Mouse (Mus musculus) neural tube, embryonic 12.5 days (tissue): ENCODE measurements at regions not wholly inside any gene's neighbourhood (a gene's known extent, or its start where the extent isn't known, plus 50 kb on each side); places are given as distances from the start of the nearest gene placed in this dataset.

ENCODE experiments used
- ATAC-seq: fragments of 200-750 bp; cut with Nextera tagmentation; 2 replicates; pipeline ENCODE4 v1.8.0; 2017; ENCODE audit warnings: low read depth, mild to moderate bottlenecking, moderate TSS enrichment, moderate library complexity; ENCODE audit not compliant: low FRiP score
- H3K27ac ChIP-seq: fragments of 300-500 bp; sonication (generic); 2 replicates; pipeline ENCODE4 v1.5.1; 2016
- H3K27me3 ChIP-seq: fragments of 300-500 bp; sonication (generic); replicated peaks from 2 replicates; pipeline ENCODE4 v1.6.1; 2016; ENCODE audit warnings: mild to moderate bottlenecking
- H3K36me3 ChIP-seq: fragments of 300-500 bp; sonication (generic); 2 replicates; pipeline ENCODE4 v1.6.1; 2016; ENCODE audit warnings: mild to moderate bottlenecking
- H3K4me1 ChIP-seq: fragments of 300-500 bp; sonication (generic); 2 replicates; pipeline ENCODE4 v1.6.1; 2016
- H3K4me2 ChIP-seq: fragments of 300-500 bp; sonication (generic); replicated peaks from 2 replicates; pipeline ENCODE4 v1.6.1; 2016; ENCODE audit warnings: mild to moderate bottlenecking
- H3K4me3 ChIP-seq: fragments of 300-500 bp; sonication (generic); 2 replicates; pipeline ENCODE4 v1.5.1; 2016
- H3K9ac ChIP-seq: fragments of 300-500 bp; sonication (generic); 2 replicates; pipeline ENCODE4 v1.6.1; 2016; ENCODE audit warnings: mild to moderate bottlenecking
- H3K9me3 ChIP-seq: fragments of 300-500 bp; sonication (generic); 2 replicates; pipeline ENCODE4 v1.6.1; 2016; ENCODE audit warnings: mild to moderate bottlenecking
- WGBS: fragments of 180-500 bp; shearing (Covaris S2); methylation state at CpG from one replicate; pipeline ENCODE4 v1.1.7; 2016; 5-methylcytosine and 5-hydroxymethylcytosine counted together

GRCm38 (mm10) chr10:11841494-11841893 lies 498.3 kb downstream of the Epm2a start:
- Histone ChIP-seq H3K9ac (no peak overlapping the region), H3K9me3 (no peaks in the 10 kb centered on the region), H3K36me3 (no peaks in the 10 kb centered on the region), H3K27ac (no peak overlapping the region), H3K4me2 (no peak overlapping the region), H3K4me1 (no peaks in the 10 kb centered on the region), H3K4me3 (no peak overlapping the region), H3K27me3 (no peaks in the 10 kb centered on the region)
- 86% methylated on average over 7 of the region's 7 CpGs for WGBS
- no peak for ATAC-seq

GRCm38 (mm10) chr10:11846141-11846540 lies 502.9 kb downstream of the Epm2a start:
- no peak overlapping the region for H3K4me2 ChIP-seq
- no peaks in the 10 kb centered on the region for H3K27me3 ChIP-seq
- no peaks in the 10 kb centered on the region for H3K4me1 ChIP-seq
- H3K27ac ChIP-seq = no peak overlapping the region
- ATAC-seq = no peak
- H3K36me3 ChIP-seq = no peaks in the 10 kb centered on the region
- WGBS = 37% methylated on average over 1 of the region's 1 CpGs
- no peak overlapping the region for H3K9ac ChIP-seq
- no peak overlapping the region for H3K4me3 ChIP-seq
- H3K9me3 ChIP-seq = no peaks in the 10 kb centered on the region

GRCm38 (mm10) chr10:11875145-11876131 lies 532.2 kb downstream of the Epm2a start:
- 48% methylated on average over 5 of the region's 5 CpGs for WGBS
- Histone ChIP-seq H3K36me3 (no peaks in the 10 kb centered on the region), H3K9ac (no peak overlapping the region), H3K4me1 (no peaks in the 10 kb centered on the region), H3K27ac (no peak overlapping the region), H3K27me3 (no peaks in the 10 kb centered on the region), H3K4me2 (no peak overlapping the region), H3K4me3 (no peak overlapping the region), H3K9me3 (no peaks in the 10 kb centered on the region)
- ATAC-seq = peak; percentile 69

- H3K27ac ChIP-seq = no peak overlapping the region
- H3K9ac ChIP-seq = no peak overlapping the region
- no peak overlapping the region for H3K4me3 ChIP-seq
- no peaks in the 10 kb centered on the region for H3K27me3 ChIP-seq
- H3K4me1 ChIP-seq = no peaks in the 10 kb centered on the region
- H3K4me2 ChIP-seq = no peak overlapping the region
- ATAC-seq = no peak
- H3K9me3 ChIP-seq = no peaks in the 10 kb centered on the region
- 96% methylated on average over 4 of the region's 4 CpGs for WGBS
- no peaks in the 10 kb centered on the region for H3K36me3 ChIP-seq
These were observed 543.0 kb downstream of the Epm2a start for GRCm38 (mm10) chr10:11886237-11886636.

- no peak overlapping the region for H3K9ac ChIP-seq
- H3K4me3 ChIP-seq = no peak overlapping the region
- H3K27ac ChIP-seq = no peak overlapping the region
- 86% methylated on average over 2 of the region's 2 CpGs for WGBS
- no peak for ATAC-seq
- no peaks in the 10 kb centered on the region for H3K9me3 ChIP-seq
- H3K36me3 ChIP-seq = no peaks in the 10 kb centered on the region
- no peak overlapping the region for H3K4me2 ChIP-seq
- no peaks in the 10 kb centered on the region for H3K27me3 ChIP-seq
- no peaks in the 10 kb centered on the region for H3K4me1 ChIP-seq
These were observed 545.7 kb downstream of the Epm2a start for GRCm38 (mm10) chr10:11888953-11889352.

GRCm38 (mm10) chr10:11922132-11922531 lies 578.9 kb downstream of the Epm2a start:
- ATAC-seq = no peak
- Histone ChIP-seq H3K9me3 (no peaks in the 10 kb centered on the region), H3K4me3 (no peak overlapping the region), H3K4me2 (no peak overlapping the region), H3K27me3 (no peaks in the 10 kb centered on the region), H3K36me3 (no peaks in the 10 kb centered on the region), H3K9ac (no peak overlapping the region), H3K27ac (no peak overlapping the region), H3K4me1 (no peaks in the 10 kb centered on the region)
- WGBS = 94% methylated on average over 3 of the region's 3 CpGs

- H3K9ac ChIP-seq = no peak overlapping the region
- H3K4me2 ChIP-seq = no peak overlapping the region
- WGBS = 84% methylated on average over 2 of the region's 2 CpGs
- no peaks in the 10 kb centered on the region for H3K4me1 ChIP-seq
- no peaks in the 10 kb centered on the region for H3K27me3 ChIP-seq
- no peaks in the 10 kb centered on the region for H3K36me3 ChIP-seq
- no peak overlapping the region for H3K4me3 ChIP-seq
- H3K9me3 ChIP-seq = no peaks in the 10 kb centered on the region
- no peak overlapping the region for H3K27ac ChIP-seq
- ATAC-seq = no peak
These were observed 595.0 kb downstream of the Epm2a start for GRCm38 (mm10) chr10:11938164-11938563.

GRCm38 (mm10) chr10:11942772-11943171 lies 599.6 kb downstream of the Epm2a start:
- no peaks in the 10 kb centered on the region for H3K4me1 ChIP-seq
- no peaks in the 10 kb centered on the region for H3K36me3 ChIP-seq
- H3K4me2 ChIP-seq = no peak overlapping the region
- ATAC-seq = no peak
- 87% methylated on average over 2 of the region's 2 CpGs for WGBS
- no peaks in the 10 kb centered on the region for H3K9me3 ChIP-seq
- no peaks in the 10 kb centered on the region for H3K27me3 ChIP-seq
- H3K4me3 ChIP-seq = no peak overlapping the region
- no peak overlapping the region for H3K27ac ChIP-seq
- no peak overlapping the region for H3K9ac ChIP-seq

- peak; percentile 72; the same call in 1 of the 2 replicates for ATAC-seq
- Histone ChIP-seq H3K9ac (no peak overlapping the region), H3K36me3 (no peaks in the 10 kb centered on the region), H3K4me1 (no peaks in the 10 kb centered on the region), H3K9me3 (no peaks in the 10 kb centered on the region), H3K4me2 (no peak overlapping the region), H3K27ac (no peak overlapping the region), H3K27me3 (no peaks in the 10 kb centered on the region), H3K4me3 (no peak overlapping the region)
- 33% methylated on average over 3 of the region's 3 CpGs for WGBS
These were observed 617.2 kb downstream of the Epm2a start for GRCm38 (mm10) chr10:11960327-11960922.

- Histone ChIP-seq H3K9ac (no peak overlapping the region), H3K36me3 (no peaks in the 10 kb centered on the region), H3K4me3 (no peak overlapping the region), H3K27me3 (no peaks in the 10 kb centered on the region), H3K4me2 (no peak overlapping the region), H3K9me3 (no peaks in the 10 kb centered on the region), H3K4me1 (no peaks in the 10 kb centered on the region), H3K27ac (no peak overlapping the region)
- peak; percentile 68; the same call in 1 of the 2 replicates for ATAC-seq
- WGBS = 33% methylated on average over 3 of the region's 3 CpGs
These were observed 661.8 kb downstream of the Epm2a start for GRCm38 (mm10) chr10:12004966-12005365.

GRCm38 (mm10) chr10:12005889-12006288 lies 662.7 kb downstream of the Epm2a start:
- H3K9ac ChIP-seq = no peak overlapping the region
- no peaks in the 10 kb centered on the region for H3K27me3 ChIP-seq
- no peak overlapping the region for H3K27ac ChIP-seq
- WGBS = 57% methylated on average over 1 of the region's 1 CpGs
- H3K4me2 ChIP-seq = no peak overlapping the region
- no peak for ATAC-seq
- H3K4me1 ChIP-seq = no peaks in the 10 kb centered on the region
- no peaks in the 10 kb centered on the region for H3K9me3 ChIP-seq
- H3K4me3 ChIP-seq = no peak overlapping the region
- no peaks in the 10 kb centered on the region for H3K36me3 ChIP-seq

- Histone ChIP-seq H3K9ac (no peak overlapping the region), H3K9me3 (no peaks in the 10 kb centered on the region), H3K36me3 (no peaks in the 10 kb centered on the region), H3K27ac (no peak overlapping the region), H3K4me3 (no peak overlapping the region), H3K4me2 (no peak overlapping the region), H3K4me1 (no peaks in the 10 kb centered on the region), H3K27me3 (no peaks in the 10 kb centered on the region)
- 82% methylated on average over 2 of the region's 2 CpGs for WGBS
- no peak for ATAC-seq
These were observed 674.1 kb downstream of the Epm2a start for GRCm38 (mm10) chr10:12017286-12017685.
